12 mouse cellular contexts compared by ENCODE assay signal in the genomic region with DNA sequence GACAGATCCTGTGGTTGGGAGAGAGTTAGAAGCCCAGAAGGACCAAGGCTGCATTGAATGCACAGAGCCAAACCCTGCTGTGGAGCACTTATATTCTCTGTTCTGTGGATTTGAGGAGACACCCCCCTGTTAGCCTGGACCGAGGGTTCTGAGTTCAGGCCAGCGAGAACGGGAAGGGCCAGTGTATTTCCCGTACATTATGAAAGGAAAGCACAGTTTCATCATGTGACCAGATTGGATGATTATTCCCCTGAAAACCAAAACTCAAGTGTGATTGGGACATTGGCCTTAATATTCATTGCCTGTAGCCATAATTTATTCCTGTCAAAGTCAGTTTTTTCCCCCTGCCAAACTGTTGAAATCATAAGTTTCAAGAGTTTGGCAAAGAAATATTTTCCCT. TPM values are rescaled to one million over a fixed set of nuclear protein-coding genes. Genes with fewer than 3 reads are reported as not detected.
"Had no signal": no experiment of that assay in that cellular context is flagged by ENCODE, and none has a peak within 500 bp of the region (broad histone marks: within the 10 kb centered on the region; RNA-seq: fewer than 3 reads in every experiment).

No protein-coding gene starts in this region.

- DNase-seq: gastrocnemius, postnatal 14 days; gastrocnemius, postnatal 36 days; heart, adult 18-20 months; heart, postnatal 14 days; kidney, adult 11 months; kidney, adult 2 months; kidney, postnatal 10 days; kidney, postnatal 25 days; kidney, postnatal 4 days; liver; liver, embryonic 13.5 days had no signal

RNA-seq across cellular contexts. Expression of gene Bmper, which starts 23.9 kb away (rescaled TPM):
- total RNA-seq: hematopoietic stem cell, adult 5-6 weeks had no signal
